Mouse (Mus musculus): ENCODE measurements around the gene Ankrd10.

GRCm38 (mm10) chr8:11614126-11614835, 21.3 kb downstream of the Ankrd10 start:
- TF ChIP-seq POLR2A (IDR thresholded peaks at IDR 0.05; ENCODE audit: extremely low read depth, insufficient read depth, low read length) (no peak), CTCF (IDR thresholded peaks at IDR 0.05; ENCODE audit: extremely low read depth, insufficient read depth, low read length) (no peak)
